8 mouse cellular contexts compared by ENCODE assay signal in genomic region chr6:28134251-28134801, GRCm38 (mm10). TPM values are rescaled to one million over a fixed set of nuclear protein-coding genes. Genes with fewer than 3 reads are reported as not detected.
DNase-seq lines count a peak whose midpoint lies in the region; ATAC-seq lines count a peak whose summit lies in the region.

No protein-coding gene starts in this region.

- H3K9ac ChIP-seq in kidney, embryonic 15.5 days, result peak overlapping the region; percentile 41; the same call in 1 of the 2 replicates
- H3K9ac ChIP-seq in forebrain, embryonic 15.5 days (replicated peaks), result peak overlapping the region; percentile 54
- H3K9ac ChIP-seq in liver, embryonic 13.5 days, result no peak overlapping the region

- H3K4me2 ChIP-seq in kidney, embryonic 15.5 days, result peak overlapping the region; percentile 100
- H3K4me2 ChIP-seq in forebrain, embryonic 15.5 days (replicated peaks), result peak overlapping the region; percentile 100
- H3K4me2 ChIP-seq in liver, embryonic 13.5 days, result peak overlapping the region; percentile 75

- WGBS in kidney, embryonic 15.5 days, result under 1% methylated on average over 20 of the region's 20 CpGs
- under 1% methylated on average over 20 of the region's 20 CpGs for WGBS in forebrain, embryonic 15.5 days
- WGBS in liver, embryonic 13.5 days (ENCODE audit: insufficient replicate concordance), result 3% methylated on average over 20 of the region's 20 CpGs

- peak overlapping the region; percentile 60 for H3K4me3 ChIP-seq in kidney, embryonic 15.5 days (replicated peaks)
- H3K4me3 ChIP-seq in forebrain, embryonic 15.5 days, result peak overlapping the region; percentile 68
- peak overlapping the region; percentile 53 for H3K4me3 ChIP-seq in liver, embryonic 13.5 days (replicated peaks)

- no peak overlapping the region for H3K27ac ChIP-seq in kidney, embryonic 15.5 days
- H3K27ac ChIP-seq in forebrain, embryonic 15.5 days (replicated peaks), result no peak overlapping the region
- H3K27ac ChIP-seq in liver, embryonic 13.5 days, result no peak overlapping the region

- H3K9me3 ChIP-seq in kidney, embryonic 15.5 days (replicated peaks), result no peaks in the 10 kb centered on the region
- no peaks in the 10 kb centered on the region for H3K9me3 ChIP-seq in forebrain, embryonic 15.5 days
- H3K9me3 ChIP-seq in liver, embryonic 13.5 days (replicated peaks), result no peaks in the 10 kb centered on the region

- no peak for ATAC-seq in kidney, embryonic 15.5 days (replicated peaks; ENCODE audit: low FRiP score)
- ATAC-seq in forebrain, embryonic 15.5 days (replicated peaks), result peak; percentile 11; the same call in 1 of the 2 replicates
- ATAC-seq in liver, embryonic 13.5 days (ENCODE audit: low read depth), result no peak

- no peaks in the 10 kb centered on the region for H3K36me3 ChIP-seq in kidney, embryonic 15.5 days
- no peaks in the 10 kb centered on the region for H3K36me3 ChIP-seq in forebrain, embryonic 15.5 days
- no peaks in the 10 kb centered on the region for H3K36me3 ChIP-seq in liver, embryonic 13.5 days

- H3K27me3 ChIP-seq in kidney, embryonic 15.5 days, result peaks cover 70% of the 10 kb centered on the region
- peaks cover 2% of the 10 kb centered on the region; the same call in 1 of the 2 replicates for H3K27me3 ChIP-seq in forebrain, embryonic 15.5 days
- H3K27me3 ChIP-seq in liver, embryonic 13.5 days, result peaks cover 82% of the 10 kb centered on the region

- DNase-seq in kidney, adult 8-10 months, result no peak
- DNase-seq in brain, adult 2 months (ENCODE audit: low read depth, low spot score), result peak; percentile 27
- DNase-seq in liver, embryonic 13.5 days, result no peak
- peak; percentile 44 for DNase-seq in right cerebral cortex, postnatal 25 days
- no peak for DNase-seq in urinary bladder, adult 2 months (ENCODE audit: low spot score)
- no peak for DNase-seq in thymus, postnatal 36 days

- peaks cover 28% of the 10 kb centered on the region for H3K4me1 ChIP-seq in kidney, embryonic 15.5 days
- H3K4me1 ChIP-seq in forebrain, embryonic 15.5 days, result peaks cover 35% of the 10 kb centered on the region
- H3K4me1 ChIP-seq in liver, embryonic 13.5 days (replicated peaks), result peaks cover 15% of the 10 kb centered on the region

RNA-seq across cellular contexts. Expression of gene Grm8, which starts 0.7 kb away (rescaled TPM):
- 0.32 and 0.45 TPM in 2 replicates for polyA plus RNA-seq in kidney, embryonic 15.5 days (2015; fragmentation: Nextera tagmentation; extraction: Ambion mirVana)
- polyA plus RNA-seq in forebrain, embryonic 15.5 days (2015; fragmentation: Nextera tagmentation; extraction: Ambion mirVana), result 4.3 and 4.5 TPM in 2 replicates
- polyA plus RNA-seq in liver, embryonic 13.5 days (2015; fragmentation: Nextera tagmentation; extraction: Ambion mirVana), result 0.05 TPM in 1 of 2 replicates, not detected in the other
- not detected in 2 replicates for polyA plus RNA-seq in urinary bladder, adult 2 months (2012; rRNA removed)

Comparison
In these comparisons a context has a peak if more than half of its experiments do, and no peak if none do; other contexts are left out.
1. DNase-seq: peak in brain, adult 2 months (single experiment) and right cerebral cortex, postnatal 25 days (single experiment); none in kidney, adult 8-10 months (0 of 2), liver, embryonic 13.5 days (single experiment), urinary bladder, adult 2 months (single experiment) and thymus, postnatal 36 days (0 of 2).
2. Peak in every context shown above with its lines, with median percentiles within 50 percentile points of each other: H3K4me2 ChIP-seq and H3K4me3 ChIP-seq.